Mouse (Mus musculus): ENCODE data around the gene Ccdc117.

Ccdc117 gene

DNA sequence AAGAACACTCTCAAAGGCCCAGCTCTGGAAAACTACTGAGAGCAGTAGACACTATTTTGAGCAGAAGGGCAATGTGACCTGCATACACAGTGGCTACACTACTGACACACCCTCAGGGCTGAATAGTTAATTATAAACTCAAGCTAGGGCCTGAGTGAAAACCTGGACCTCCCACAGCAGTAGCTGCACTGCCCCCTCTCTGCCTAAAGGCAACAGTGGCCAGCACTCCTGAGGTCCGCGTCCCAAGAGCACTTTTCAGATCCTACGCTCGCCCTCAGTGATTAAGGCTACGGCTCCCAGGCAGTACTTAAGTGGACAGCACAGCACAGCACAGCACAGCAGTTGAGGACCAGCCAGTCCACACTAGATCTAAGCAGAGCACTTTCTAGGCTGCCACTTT lies 8.9 kb downstream of the Ccdc117 start:
- in situ Hi-C loops (cut with MboI, MseI) = no loop called here

GRCm38 (mm10) chr11:5530717-5531116 lies 11.3 kb downstream of the Ccdc117 start:
- in situ Hi-C loops (cut with MboI, MseI) = no loop called here

GRCm38 (mm10) chr11:5530172-5530571 lies 11.8 kb downstream of the Ccdc117 start:
- in situ Hi-C loops (cut with MboI, MseI) = no loop called here

DNA sequence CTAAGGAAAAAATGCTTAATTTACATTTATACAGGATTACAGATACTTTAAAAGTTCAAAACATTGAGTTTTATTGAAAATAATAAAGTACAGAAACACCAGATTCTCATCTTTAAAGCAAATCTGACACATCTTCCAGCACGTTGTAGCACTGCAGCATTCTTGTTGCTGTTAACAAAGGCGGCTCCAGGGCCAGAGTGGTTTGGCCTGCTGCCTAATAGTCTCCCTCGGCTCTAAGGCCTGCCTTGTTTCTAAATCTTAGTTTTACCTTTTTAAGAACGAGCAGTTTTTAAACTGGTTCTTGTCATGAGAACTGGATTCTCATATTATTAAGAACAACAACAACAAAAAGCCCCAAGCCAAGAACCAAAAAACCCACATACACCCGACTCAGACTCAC lies 13.1 kb downstream of the Ccdc117 start:
- in situ Hi-C loops (cut with MboI, MseI) = no loop called here

- in situ Hi-C loops (cut with MboI, MseI) = no loop called here
These were observed 14.0 kb downstream of the Ccdc117 start for GRCm38 (mm10) chr11:5527865-5528523.

DNA sequence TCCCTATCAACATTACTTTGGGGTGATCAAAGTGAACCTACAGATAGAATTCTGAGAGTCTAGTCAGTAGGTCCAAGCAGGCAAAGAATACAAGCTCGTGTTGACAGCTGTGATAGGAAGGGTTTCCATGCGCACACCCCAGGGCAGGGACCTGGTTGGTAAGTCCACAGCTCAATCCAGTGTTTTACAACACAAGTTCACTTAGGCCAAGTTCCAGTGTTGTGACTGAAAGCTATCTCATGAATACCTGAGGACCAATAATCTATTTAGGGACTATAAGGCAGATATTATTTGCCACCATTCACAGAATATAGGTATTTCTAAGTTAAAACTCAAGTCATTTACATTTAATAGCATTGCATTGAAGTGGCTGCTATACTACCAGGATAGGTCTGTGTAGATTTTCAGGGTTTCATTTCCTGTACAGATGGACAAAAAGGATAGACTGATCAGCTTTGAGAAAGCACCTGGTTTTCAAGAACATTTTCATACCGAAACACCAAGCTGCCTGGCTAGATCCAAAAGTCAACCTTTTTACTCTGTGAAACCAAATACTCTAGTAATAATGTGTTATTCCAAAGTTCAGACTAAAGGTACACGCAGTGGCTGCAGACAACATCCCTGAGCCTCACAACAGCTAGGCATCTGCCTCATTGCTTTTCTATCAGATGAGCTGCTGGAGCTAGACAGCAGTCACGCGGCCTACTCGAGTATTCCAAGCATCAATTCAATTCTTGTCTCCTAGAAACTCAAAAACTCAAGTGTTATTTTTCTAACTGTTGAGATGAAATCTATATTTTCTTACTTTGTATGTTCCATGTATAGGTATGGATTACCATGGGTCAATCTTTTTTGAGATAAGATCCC lies 15.2 kb downstream of the Ccdc117 start:
- in situ Hi-C loops (cut with MboI, MseI) = no loop called here

DNA sequence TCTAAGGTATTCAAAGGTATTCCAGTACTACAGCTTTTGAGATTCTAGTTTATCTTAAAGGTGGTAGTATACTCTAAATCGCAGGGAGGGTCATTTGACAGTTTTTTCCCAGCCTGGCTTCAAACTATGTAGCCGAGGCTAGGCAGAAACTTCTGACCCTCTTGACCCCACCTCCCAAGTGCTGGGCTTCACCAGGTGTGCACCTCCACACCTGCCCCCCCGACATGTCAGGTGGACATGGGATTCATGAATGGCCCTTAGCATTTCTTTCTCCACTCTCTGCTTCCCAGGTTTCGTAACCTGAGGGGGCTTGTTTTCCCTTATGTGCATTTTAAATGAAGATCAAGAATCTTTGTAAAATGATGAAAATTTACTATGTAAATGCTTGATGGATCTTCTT lies 16.6 kb downstream of the Ccdc117 start:
- in situ Hi-C loops (cut with MboI, MseI) = no loop called here

- in situ Hi-C loops (cut with MboI, MseI) = loop anchor here (5.0 kb wide), 1 partner anchor 36 kb away; no protein-coding TSS in a partner anchor
These were observed 19.1 kb downstream of the Ccdc117 start for GRCm38 (mm10) chr11:5522798-5523415.

DNA sequence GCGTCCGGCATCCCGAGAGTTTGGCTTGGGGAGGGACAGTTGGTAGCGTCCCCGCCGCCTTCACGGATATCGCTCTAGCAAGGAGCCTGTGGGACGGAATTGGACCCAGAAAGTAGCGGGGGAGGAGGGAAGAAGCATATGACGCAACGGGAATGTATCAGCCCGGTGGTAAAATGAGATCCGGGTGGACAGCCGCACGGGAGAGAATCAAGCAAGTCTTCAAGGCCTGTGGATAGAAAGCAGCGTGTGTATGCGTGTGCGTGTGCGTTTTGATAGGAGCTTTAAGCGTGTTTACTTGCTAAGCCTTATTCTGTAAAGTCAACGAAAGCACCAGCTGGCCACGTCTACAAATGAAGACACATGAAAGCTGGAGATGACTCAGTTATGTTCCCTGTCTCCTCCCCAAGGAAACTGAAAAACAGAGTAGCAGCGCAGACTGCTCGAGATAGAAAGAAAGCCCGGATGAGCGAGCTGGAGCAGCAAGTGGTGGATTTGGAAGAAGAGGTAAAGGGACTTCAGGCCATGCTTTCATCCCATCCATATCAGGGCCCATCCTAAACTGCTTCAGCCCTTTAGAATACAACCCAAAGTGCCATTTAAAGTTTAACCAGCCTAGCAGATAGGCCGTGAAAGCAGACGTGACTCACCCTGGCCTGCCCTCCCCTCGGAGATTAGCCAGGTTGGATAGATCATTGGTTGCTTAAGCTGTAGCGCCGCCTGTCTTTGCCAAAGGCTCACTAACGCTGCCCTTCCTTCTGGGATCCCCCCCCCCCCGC lies 20.3 kb downstream of the Ccdc117 start:
- in situ Hi-C loops (cut with MboI, MseI) = loop anchor here (5.0 kb wide), 1 partner anchor 34 kb away; no protein-coding TSS in a partner anchor

DNA sequence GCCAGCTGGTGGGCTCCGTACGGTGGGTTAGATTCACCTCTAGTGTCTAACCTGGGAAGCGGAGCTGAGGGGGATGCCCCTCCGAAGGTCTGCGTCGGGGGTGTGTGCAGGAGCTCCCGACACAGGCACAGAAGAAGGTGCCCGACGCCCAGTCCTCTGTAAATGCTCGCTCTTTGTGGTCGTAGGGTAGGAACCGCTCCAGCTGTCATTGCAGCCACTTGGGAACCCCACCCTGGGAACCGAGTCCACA lies 20.8 kb downstream of the Ccdc117 start:
- in situ Hi-C loops (cut with MboI, MseI) = loop anchor here (5.0 kb wide), 1 partner anchor 34 kb away; no protein-coding TSS in a partner anchor

DNA sequence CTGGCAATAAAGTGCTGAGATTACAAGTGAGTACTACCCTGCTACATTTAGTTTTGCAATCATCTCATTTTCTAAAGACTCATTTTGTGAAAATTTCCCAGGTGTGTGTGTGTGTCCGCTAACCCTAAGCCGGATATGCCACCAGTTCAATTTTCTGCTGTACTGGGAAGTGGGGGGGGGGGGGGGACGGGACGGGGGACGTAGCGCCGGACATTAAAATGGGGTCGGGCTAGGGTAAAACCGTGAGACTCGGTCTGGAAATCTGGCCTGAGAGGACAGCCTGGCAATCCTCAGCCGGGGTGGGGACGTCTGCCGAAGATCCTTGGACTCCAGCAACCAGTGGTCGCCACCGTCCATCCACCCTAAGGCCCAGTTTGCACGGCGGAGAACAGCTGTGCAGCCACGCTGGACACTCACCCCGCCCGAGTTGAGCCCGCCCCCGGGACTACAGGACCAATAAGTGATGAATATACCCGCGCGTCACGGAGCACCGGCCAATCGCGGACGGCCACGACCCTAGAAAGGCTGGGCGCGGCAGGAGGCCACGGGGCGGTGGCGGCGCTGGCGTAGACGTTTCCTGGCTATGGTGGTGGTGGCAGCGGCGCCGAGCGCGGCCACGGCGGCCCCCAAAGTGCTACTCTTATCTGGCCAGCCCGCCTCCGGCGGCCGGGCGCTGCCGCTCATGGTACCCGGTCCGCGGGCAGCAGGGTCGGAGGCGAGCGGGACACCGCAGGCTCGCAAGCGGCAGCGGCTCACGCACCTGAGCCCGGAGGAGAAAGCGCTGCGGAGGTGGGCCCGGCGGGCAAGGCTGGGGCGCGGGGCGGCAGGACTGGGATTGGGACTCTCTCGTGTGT lies 21.3 kb downstream of the Ccdc117 start, which contains the start of gene Xbp1:
Gene Xbp1 (plus strand): TSS at position 248 of the 854 bp plus-strand sequence.
- in situ Hi-C loops (cut with MboI, MseI) = loop anchor here (5.0 kb wide), 1 partner anchor 33 kb away; no protein-coding TSS in a partner anchor

GRCm38 (mm10) chr11:5519681-5520080 lies 22.3 kb downstream of the Ccdc117 start:
- in situ Hi-C loops (cut with MboI, MseI) = loop anchor here (5.0 kb wide), 1 partner anchor 32 kb away; no protein-coding TSS in a partner anchor

DNA sequence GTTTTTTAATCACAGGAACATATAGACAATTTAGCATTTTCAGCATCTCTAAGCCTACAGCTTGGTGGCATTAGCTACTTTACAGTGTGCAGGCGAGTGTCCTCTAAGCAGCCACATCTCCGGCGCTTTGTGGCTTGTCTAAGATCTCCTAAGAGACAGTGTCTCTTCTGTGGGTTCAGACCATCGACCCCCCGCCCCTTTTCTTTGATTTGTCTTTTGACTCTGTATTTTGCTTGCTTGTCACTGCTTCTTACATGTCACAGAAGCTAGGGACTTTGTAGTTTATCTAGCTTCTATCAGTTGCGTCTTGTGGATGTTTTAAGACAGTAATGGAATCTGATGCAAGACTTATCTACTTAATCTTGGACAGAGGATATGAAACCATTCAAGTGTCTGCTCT lies 24.6 kb downstream of the Ccdc117 start:
- in situ Hi-C loops (cut with MboI, MseI) = no loop called here

GRCm38 (mm10) chr11:5516617-5517016 lies 25.4 kb downstream of the Ccdc117 start:
- in situ Hi-C loops (cut with MboI, MseI) = no loop called here

- in situ Hi-C loops (cut with MboI, MseI) = no loop called here
These were observed 25.8 kb downstream of the Ccdc117 start for GRCm38 (mm10) chr11:5516151-5516550.

- in situ Hi-C loops (cut with MboI, MseI) = no loop called here
These were observed 26.3 kb downstream of the Ccdc117 start for GRCm38 (mm10) chr11:5515655-5516054.

DNA sequence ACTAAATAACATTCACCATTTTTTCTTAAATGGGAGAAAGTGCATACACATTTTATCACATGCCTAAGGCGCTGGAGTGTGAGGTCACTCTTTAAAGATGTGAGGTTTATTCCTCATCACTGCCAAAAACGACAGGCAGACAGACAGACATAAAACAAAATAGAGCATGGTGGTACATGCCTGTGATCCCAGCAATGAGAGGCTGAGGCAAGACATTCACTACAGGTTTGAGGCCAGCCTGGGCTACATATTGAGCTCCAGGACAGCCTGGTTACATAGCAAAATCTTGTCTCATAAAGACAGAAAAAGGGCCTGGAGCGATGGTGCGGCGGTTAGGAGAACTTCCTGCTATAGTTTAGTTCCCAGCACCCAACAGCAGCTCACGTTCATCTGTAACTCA lies 26.8 kb downstream of the Ccdc117 start:
- in situ Hi-C loops (cut with MboI, MseI) = no loop called here

DNA sequence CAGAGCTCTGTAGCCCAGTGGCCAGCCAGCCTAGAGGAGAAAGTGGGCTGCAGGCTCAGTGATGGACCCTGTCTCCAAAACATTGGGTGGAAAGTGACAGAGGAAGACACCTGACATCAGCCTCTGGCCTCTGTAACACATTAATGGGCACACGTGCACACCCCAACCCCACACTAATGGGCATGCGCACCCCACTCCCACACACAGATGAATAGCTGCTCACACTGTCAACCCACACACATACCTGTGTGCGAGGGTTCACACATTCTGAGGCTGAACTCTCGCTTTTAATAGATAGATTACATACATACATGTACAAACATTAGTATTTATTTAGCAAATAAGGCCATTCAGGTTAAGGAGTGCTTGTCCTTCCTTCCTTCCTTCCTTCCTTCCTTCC lies 27.9 kb downstream of the Ccdc117 start:
- in situ Hi-C loops (cut with MboI, MseI) = no loop called here

GRCm38 (mm10) chr11:5512961-5513360 lies 29.0 kb downstream of the Ccdc117 start:
- in situ Hi-C loops (cut with MboI, MseI) = no loop called here

DNA sequence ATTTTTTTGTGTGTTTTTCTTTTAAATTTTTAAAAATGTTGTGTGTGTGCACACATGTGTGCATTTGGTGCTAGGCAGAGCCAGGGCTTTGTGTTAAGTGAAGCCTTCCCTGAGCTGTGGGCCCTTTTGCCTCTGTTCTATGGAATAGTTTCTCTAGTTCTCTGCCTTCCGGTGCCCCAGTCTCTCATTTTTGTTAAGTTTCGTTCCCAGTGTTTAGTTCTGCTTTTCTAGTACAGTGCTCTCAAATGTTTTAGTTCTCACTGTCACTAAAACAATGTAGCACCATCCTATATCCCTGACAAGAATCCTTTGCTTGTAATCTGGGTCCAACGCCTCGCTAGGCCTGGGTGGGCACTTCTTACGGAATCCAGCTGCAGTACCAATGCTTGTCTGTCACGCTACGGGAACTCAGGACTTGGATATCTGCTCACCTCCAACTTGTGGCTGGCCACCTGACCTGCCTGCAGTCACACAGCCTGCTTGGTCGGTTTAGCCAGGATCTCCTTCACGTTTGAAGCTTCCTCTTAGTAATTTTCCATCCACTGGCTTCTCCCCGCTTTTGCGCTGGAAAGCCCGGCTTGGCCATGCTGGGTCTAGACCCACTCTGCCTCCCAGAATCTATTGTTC lies 29.8 kb downstream of the Ccdc117 start:
- in situ Hi-C loops (cut with MboI, MseI) = no loop called here

All from T-helper 1 cell (primary cell).